Mouse (Mus musculus) G1E (cell line): ENCODE measurements around the gene Efhd2. TPM values are rescaled to one million over a fixed set of nuclear protein-coding genes. Genes with fewer than 3 reads are reported as not detected.

Source experiments
- ATAC-seq: 2 replicates; pipeline ENCODE4 v1.8.0; 2016; ENCODE audit warnings: mild to moderate bottlenecking; ENCODE audit not compliant: insufficient number of reproducible peaks, poor library complexity, low FRiP score, severe bottlenecking; ENCODE audit errors: extremely low read depth
- DNase-seq: peaks from one replicate; pipeline ENCODE4 v3.0.0; 2012; ENCODE audit warnings: low spot score
- H3K27me3 ChIP-seq: 2 replicates; pipeline ENCODE4 v1.6.1; 2012; ENCODE audit warnings: mild to moderate bottlenecking, low read length, inconsistent platforms; ENCODE audit not compliant: insufficient read depth
- H3K36me3 ChIP-seq: replicated peaks from 2 replicates; pipeline ENCODE3; 2012; ENCODE audit warnings: mild to moderate bottlenecking, inconsistent platforms
- H3K4me1 ChIP-seq: 2 replicates; pipeline ENCODE4 v1.6.1; 2012; ENCODE audit warnings: low read depth, low read length, inconsistent platforms, mixed read lengths; ENCODE audit not compliant: insufficient read depth
- H3K4me3 ChIP-seq: 2 replicates; pipeline ENCODE4 v1.5.1; 2012; ENCODE audit warnings: low read depth, mild to moderate bottlenecking, inconsistent platforms, low read length, moderate library complexity, mixed read lengths
- H3K9me3 ChIP-seq: replicated peaks from 2 replicates; pipeline ENCODE4 v1.6.1; 2012; ENCODE audit warnings: inconsistent platforms
- CTCF ChIP-seq: IDR thresholded peaks from 2 replicates; pipeline ENCODE4 v1.5.1; 2012; ENCODE audit warnings: low read depth, low read length, inconsistent platforms, mixed read lengths
- GATA1 ChIP-seq: IDR thresholded peaks from 2 replicates; pipeline ENCODE4 v1.6.1; 2012; ENCODE audit warnings: borderline replicate concordance, low read length, inconsistent platforms, mixed read lengths
- POLR2AphosphoS5 ChIP-seq: IDR thresholded peaks from 2 replicates; pipeline ENCODE4 v1.6.1; 2012; ENCODE audit warnings: low read depth, low read length, inconsistent platforms; ENCODE audit not compliant: insufficient replicate concordance
- polyA plus RNA-seq: library from polyadenylated mRNA; stranded (reverse); fragments of >175 nt; gene quantifications from 2 replicates; pipeline ENCODE4 v1.2.3, GENCODE M21; 2012
- total RNA-seq, 2 experiments: library from RNA; stranded (forward) in 1 of 2; stranded (reverse) in 1 of 2; fragments of 200-1000 nt in 1 of 2; fragments of >200 nt in 1 of 2; fragmentation: Nextera tagmentation in 1 of 2; gene quantifications; 2 replicates each; pipeline ENCODE4 v1.2.3; 2014 to 2017

The Efhd2 gene
- total and polyA plus RNA-seq, 3 experiments, result 31.9 to 56.1 (median 37.3) TPM

- Histone ChIP-seq H3K27me3 (no peaks in the 10 kb centered on the region), H3K9me3 (no peaks in the 10 kb centered on the region), H3K4me1 (peaks cover 2% of the 10 kb centered on the region; the same call in 1 of the 2 replicates), H3K4me3 (no peak overlapping the region), H3K36me3 (peaks cover 99% of the 10 kb centered on the region)
- peak; percentile 38 for DNase-seq
- TF ChIP-seq CTCF (peak; percentile 24; the same call in 1 of the 2 replicates), POLR2AphosphoS5 (no peak), GATA1 (no peak)
- peak; percentile 75; the same call in 1 of the 2 replicates for ATAC-seq
Measured at GRCm38 (mm10) chr4:141809850-141810464, 64.8 kb downstream of the Efhd2 start.

Other genes starting within 250 kb of the Efhd2 start
- gene Plekhm2, start 210.0 kb downstream of the Efhd2 start, total RNA-seq (2014; fragmentation: Nextera tagmentation), result 20.2 and 29.0 TPM in 2 replicates
- 7.5 and 8.3 TPM in 2 replicates for gene Plekhm2, start 210.0 kb downstream of the Efhd2 start, total RNA-seq (2017)
- 20.0 and 21.5 TPM in 2 replicates for gene Plekhm2, start 210.0 kb downstream of the Efhd2 start, polyA plus RNA-seq
- gene Rsc1a1, start 189.3 kb downstream of the Efhd2 start, total RNA-seq (2014; fragmentation: Nextera tagmentation), result 15.0 and 22.3 TPM in 2 replicates
- gene Rsc1a1, start 189.3 kb downstream of the Efhd2 start, total RNA-seq (2017), result 7.3 and 9.9 TPM in 2 replicates
- 2.4 TPM in 1 of 2 replicates, not detected in the other for gene Rsc1a1, start 189.3 kb downstream of the Efhd2 start, polyA plus RNA-seq
- 40.8 and 45.4 TPM in 2 replicates for gene Ddi2, start 151.5 kb downstream of the Efhd2 start, total RNA-seq (2014; fragmentation: Nextera tagmentation)
- 25.6 and 27.9 TPM in 2 replicates for gene Ddi2, start 151.5 kb downstream of the Efhd2 start, total RNA-seq (2017)
- 13.2 and 17.8 TPM in 2 replicates for gene Ddi2, start 151.5 kb downstream of the Efhd2 start, polyA plus RNA-seq
- gene Agmat, start 128.2 kb downstream of the Efhd2 start, total RNA-seq (2014; fragmentation: Nextera tagmentation), result not detected in 2 replicates
- gene Agmat, start 128.2 kb downstream of the Efhd2 start, total RNA-seq (2017), result 0.05 TPM in 1 of 2 replicates, not detected in the other
- 0.04 TPM in 1 of 2 replicates, not detected in the other for gene Agmat, start 128.2 kb downstream of the Efhd2 start, polyA plus RNA-seq
- 9.9 and 12.1 TPM in 2 replicates for gene Dnajc16, start 84.0 kb downstream of the Efhd2 start, total RNA-seq (2014; fragmentation: Nextera tagmentation)
- gene Dnajc16, start 84.0 kb downstream of the Efhd2 start, total RNA-seq (2017), result 10.6 and 11.9 TPM in 2 replicates
- gene Dnajc16, start 84.0 kb downstream of the Efhd2 start, polyA plus RNA-seq, result 2.7 and 2.9 TPM in 2 replicates
- gene Casp9, start 81.3 kb downstream of the Efhd2 start, total RNA-seq (2014; fragmentation: Nextera tagmentation), result 16.3 and 18.7 TPM in 2 replicates
- gene Casp9, start 81.3 kb downstream of the Efhd2 start, total RNA-seq (2017), result 25.7 and 30.1 TPM in 2 replicates
- gene Casp9, start 81.3 kb downstream of the Efhd2 start, polyA plus RNA-seq, result 21.7 and 26.1 TPM in 2 replicates
- not detected in 2 replicates for gene Cela2a, start 48.8 kb downstream of the Efhd2 start, total RNA-seq (2014; fragmentation: Nextera tagmentation)
- gene Cela2a, start 48.8 kb downstream of the Efhd2 start, total RNA-seq (2017), result not detected in 2 replicates
- not detected in 2 replicates for gene Cela2a, start 48.8 kb downstream of the Efhd2 start, polyA plus RNA-seq
- gene Ctrc, start 28.6 kb downstream of the Efhd2 start, total RNA-seq (2014; fragmentation: Nextera tagmentation), result not detected in 2 replicates
- not detected in 2 replicates for gene Ctrc, start 28.6 kb downstream of the Efhd2 start, total RNA-seq (2017)
- not detected in 2 replicates for gene Ctrc, start 28.6 kb downstream of the Efhd2 start, polyA plus RNA-seq
- gene Fhad1, start 140.2 kb upstream of the Efhd2 start, total RNA-seq (2014; fragmentation: Nextera tagmentation), result not detected in 2 replicates
- gene Fhad1, start 140.2 kb upstream of the Efhd2 start, total RNA-seq (2017), result 0.11 TPM in 1 of 2 replicates, not detected in the other
- not detected in 2 replicates for gene Fhad1, start 140.2 kb upstream of the Efhd2 start, polyA plus RNA-seq
- gene Tmem51, start 209.4 kb upstream of the Efhd2 start, total RNA-seq (2014; fragmentation: Nextera tagmentation), result not detected in 2 replicates
- gene Tmem51, start 209.4 kb upstream of the Efhd2 start, total RNA-seq (2017), result 0.05 TPM in 1 of 2 replicates, not detected in the other
- not detected in 2 replicates for gene Tmem51, start 209.4 kb upstream of the Efhd2 start, polyA plus RNA-seq